Mouse (Mus musculus) kidney, adult 11 months (tissue): ENCODE data around the gene Osgin1.

Source experiments
- DNase-seq: peaks from one replicate; pipeline ENCODE4 v3.0.0; 2022

The Osgin1 gene

DNA sequence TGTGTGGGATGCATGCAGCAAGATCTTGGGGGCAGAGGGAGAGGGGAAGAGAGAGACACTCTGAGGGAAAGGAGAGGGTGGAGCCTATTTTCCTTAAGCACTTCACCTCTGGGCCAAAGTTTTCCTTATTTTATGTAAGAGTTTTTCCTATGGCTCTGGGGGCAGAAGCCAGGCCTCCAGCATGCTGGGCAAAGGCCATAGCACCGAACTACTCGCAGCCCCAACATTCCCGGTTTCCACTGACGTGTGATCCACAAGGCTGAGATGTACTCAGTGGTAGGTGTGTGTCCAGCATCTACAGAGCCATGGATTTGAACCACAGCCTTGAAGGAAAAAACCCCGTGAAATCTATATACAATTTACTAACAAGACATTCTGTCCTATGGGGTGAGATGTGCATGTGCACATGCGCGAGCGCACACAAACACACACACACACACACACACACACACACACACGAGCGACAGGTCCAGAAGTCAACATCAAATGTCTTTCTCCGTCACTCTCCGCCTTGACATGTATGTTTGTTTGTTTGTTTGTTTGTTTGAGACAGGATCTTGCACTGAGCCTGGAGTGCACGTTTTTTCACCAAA lies at the start of gene Osgin1:
Osgin1 (plus strand) TSS at position 543 of the 593 bp plus-strand sequence.
- DNase-seq: no peak

DNA sequence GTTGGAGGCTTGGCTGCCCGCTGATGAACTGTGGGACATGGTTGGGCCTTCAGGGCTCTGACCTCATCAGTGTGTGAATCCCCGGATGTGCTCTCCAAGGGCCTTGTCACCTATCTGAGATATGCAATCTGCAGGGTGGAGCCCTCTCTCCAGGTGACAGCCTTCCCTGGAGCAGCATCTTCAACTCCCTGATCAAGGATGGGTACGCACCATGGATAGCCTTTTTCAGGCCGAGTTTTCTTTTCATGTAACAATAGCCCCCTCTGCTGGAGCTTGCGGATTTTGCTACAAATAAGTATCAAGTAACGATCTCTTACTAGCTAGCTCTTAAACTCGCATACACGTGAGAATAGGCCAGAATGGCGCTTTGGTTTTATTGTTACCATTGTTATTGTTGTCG lies 49.4 kb upstream of the Osgin1 start:
- DNase-seq: peak; percentile 37

DNA sequence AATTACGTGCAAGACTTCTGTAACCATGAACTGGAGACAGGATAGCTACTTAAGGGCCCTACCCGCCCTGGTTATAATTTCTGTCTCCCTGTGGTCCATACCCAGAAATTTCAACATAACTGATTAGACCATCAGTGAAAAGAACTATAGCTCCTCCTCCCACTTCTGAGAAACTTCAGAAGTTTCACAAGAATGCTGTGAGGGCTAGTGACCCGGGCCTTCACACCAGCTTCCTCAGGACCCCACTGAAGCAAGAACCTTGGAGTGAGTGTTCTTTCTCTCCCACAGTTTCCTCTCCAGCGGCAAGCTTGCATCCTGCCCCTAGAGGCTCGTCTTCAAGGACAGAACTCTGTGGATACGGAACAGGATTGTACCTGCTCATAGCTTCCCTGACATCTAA lies 48.1 kb upstream of the Osgin1 start:
- DNase-seq: no peak

DNA sequence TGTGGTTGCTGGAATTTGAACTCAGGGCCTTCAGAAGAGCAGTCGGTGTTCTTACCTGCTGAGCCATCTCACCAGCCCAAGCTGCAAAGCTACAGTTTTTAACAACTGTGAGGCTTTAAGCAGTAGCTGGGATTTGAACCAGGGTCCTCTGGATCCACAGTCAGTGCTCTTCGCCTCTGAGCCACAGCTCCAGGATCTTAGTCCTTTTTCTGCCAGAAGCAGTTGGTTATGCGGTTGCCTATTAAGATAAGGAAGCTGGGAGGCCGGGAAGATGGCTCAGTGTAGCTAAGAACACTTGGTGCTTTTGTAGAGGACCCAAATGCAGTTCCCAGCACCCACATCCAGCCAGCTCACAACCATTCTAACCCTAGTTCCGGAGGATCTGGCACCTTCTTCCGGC lies 46.9 kb upstream of the Osgin1 start:
- no peak for DNase-seq

DNA sequence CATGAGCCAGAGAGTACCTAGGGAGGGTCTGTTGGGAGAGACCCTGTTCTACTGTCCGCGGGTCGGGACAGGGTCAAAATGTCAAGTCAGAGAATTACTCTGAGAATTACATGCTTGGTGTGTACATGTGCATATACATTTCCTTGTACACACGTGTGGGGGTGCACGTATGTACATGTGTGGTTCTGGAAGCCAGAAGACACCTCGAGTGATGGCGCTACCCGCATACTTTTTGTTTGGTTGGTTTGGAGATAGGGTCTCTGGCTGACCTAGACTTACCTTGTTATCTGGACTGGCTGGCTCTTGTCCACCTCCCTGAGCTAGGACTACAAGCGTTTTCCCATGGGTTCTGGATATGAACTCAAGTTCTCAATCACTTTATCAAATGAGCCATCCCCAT lies 39.8 kb upstream of the Osgin1 start:
- DNase-seq: no peak

DNA sequence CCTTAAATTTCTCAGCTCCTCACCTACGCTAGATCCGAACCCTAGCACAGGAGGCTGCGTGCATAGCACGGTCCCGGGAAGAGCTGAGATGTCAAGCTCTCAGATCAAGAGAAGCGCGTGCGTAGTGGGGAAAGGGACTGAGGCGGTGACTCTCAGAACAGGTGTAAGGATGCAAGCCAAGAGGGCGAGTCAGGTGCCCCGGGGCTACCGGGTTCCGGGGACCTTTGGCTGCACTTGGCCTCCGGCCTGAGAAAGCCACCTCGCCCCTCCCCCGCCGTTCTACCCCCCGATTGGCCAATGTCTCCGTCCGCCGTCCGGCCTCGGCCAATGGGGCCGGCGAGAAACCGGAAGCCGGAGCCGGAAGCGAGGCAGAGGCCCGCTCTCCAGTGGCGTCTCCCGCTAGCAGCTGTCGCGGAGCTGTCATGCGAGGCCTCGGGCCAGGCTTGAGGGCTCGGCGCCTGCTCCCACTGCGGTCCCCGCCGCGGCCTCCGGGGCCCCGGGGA lies 39.3 kb upstream of the Osgin1 start, which contains the start of gene Mlycd:
Mlycd (plus strand) TSS at position 355 of the 503 bp plus-strand sequence.
- DNase-seq: peak; percentile 94

DNA sequence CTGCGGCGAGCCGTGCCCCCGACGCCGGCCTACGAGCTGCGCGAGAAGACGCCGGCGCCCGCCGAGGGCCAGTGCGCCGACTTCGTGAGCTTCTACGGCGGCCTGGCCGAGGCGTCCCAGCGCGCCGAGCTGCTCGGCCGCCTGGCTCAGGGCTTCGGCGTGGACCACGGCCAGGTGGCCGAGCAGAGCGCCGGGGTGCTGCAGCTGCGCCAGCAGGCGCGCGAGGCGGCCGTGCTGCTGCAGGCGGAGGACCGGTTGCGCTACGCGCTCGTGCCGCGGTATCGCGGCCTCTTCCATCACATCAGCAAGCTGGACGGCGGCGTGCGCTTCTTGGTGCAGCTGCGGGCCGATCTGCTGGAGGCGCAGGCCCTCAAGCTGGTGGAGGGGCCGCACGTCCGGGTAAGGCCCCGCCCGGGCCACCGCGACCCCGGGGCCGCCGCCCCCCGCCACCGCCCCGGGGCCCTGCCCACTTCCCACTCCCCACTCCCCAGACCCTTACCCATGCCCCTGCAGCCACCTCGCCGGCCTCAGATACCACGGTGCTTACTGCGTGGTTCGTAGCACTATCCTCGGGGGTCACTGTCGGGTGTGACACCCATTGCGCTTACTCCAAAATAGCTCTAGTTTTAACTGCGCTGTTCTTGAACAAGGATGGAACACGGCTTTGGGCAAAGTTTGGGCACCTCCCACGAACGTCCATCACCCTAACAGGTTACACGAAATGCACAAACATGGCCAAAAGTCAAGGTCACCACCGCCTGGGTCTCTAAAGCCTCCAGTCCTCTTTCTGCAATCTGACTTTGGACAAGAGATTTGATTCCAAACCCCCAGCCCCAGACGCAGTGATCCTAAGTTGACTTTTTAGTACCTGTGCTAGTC lies 38.6 kb upstream of the Osgin1 start:
- no peak for DNase-seq

DNA sequence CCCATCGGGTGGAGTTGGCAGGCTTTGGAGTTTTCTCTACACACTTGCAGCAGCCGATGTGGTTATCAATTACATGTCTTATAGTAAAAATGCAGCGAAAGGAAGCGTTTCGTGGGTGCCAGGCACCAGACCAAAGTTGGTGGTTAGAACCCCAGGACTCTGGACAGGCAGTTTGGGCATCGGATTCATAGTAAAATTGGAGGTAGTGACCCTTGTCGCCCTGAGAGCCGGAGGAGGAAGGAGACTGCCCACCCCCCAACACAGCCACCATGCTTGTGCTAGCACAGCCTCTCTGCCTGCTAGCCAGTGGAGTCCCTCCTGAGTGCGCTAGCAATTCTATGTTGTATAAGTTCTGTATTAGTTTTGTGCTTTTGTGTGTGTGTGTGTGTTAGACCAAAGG lies 35.4 kb upstream of the Osgin1 start:
- DNase-seq: no peak

DNA sequence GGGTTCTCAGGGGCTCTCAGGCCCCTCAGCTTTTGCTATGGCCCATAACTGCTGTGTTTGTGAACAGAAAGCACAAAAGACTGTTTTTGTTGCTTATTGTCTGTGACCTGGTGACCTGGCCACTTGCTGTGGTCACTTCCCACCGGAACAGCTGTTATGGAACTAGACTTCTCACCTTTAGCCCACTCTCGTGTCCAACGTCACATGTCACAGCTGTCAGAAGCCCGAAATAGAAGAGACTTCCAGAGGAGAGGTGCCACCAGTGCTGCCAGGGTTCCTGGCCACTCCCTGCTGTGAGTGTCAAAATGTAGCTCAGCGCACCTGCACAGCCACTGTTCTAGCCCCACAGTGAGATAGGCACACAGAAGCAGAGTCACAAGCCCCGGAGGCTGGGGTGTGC lies 34.7 kb upstream of the Osgin1 start:
- DNase-seq: no peak

DNA sequence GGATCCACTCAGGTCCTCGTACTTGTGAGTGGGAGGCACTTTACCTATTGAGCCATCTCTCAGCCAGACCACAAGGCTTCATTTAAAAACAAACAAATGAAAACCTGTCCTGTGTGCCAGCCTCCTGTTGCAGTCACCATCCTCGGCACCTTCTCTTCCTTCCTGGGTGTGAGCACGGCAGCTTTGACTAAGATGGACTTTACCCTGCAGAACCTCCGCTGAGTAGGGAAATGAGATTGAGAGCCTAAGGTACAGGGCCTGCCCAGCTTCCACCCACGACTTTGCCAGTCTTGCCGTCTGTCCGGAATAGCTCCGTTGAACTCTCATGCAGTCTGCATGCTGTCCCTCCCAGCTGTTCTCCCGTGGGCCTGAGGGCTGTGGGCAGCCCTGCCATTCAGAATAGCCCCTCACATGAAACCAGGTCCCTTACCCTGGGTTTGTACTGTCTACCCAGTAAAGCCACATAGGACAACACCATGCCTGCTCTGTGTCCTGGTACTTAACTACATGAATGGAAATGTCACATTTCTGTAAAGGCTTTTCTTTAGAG lies 33.7 kb upstream of the Osgin1 start:
- peak; percentile 59 for DNase-seq

DNA sequence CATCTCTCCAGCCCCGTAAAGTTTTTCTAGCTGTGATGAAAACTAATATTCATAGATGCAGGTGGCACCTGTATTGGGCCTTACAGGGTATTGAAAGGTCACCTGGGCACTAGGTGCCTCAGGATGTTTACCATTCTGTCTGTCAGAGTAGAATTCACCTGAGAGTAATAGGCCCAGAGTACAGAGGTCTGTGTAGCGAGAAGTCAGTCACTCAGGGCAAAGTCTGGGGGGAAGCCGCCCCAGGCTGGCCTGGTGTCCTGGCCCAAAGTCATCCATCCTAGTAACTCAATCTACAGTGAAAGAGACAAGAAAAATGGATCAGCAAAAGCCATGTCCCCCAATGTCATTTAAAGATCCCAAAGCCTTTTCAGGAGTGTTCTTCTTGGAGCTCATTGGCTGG lies 33.0 kb upstream of the Osgin1 start:
- DNase-seq: peak; percentile 43

DNA sequence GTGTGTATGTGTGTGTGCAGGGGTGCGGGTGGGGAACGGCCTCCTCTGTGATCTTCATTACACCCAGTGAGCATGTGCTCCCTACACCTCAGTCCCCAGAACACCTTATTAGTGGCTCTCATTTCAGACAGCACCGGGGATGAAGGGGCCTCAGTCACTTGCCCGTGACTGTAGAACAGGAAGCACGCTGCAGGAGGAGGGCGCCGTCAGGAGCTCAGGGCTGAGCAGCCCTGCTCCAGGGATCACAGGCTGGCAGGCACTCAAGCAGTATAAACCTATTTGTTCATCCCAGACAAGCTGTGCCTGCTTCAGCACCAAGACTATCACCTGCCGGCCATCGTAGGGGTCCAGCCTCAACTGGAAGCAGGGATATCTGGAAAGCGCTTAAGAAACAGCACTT lies 30.0 kb upstream of the Osgin1 start:
- DNase-seq: no peak

DNA sequence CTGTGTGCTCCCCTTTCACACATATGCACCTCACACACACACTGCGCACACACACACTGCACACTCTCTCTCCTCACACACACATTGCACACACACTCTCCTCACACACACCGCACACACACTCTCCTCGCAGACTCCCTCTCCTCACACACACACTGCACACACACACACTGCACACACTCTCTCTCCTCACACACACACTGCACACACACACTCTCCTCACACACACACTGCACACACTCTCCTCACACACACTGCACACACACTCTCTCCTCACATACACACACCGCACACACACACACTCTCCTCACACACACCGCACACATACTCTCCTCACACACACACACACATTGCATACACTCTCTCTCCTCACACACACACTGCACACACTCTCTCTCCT lies 29.3 kb upstream of the Osgin1 start:
- no peak for DNase-seq

DNA sequence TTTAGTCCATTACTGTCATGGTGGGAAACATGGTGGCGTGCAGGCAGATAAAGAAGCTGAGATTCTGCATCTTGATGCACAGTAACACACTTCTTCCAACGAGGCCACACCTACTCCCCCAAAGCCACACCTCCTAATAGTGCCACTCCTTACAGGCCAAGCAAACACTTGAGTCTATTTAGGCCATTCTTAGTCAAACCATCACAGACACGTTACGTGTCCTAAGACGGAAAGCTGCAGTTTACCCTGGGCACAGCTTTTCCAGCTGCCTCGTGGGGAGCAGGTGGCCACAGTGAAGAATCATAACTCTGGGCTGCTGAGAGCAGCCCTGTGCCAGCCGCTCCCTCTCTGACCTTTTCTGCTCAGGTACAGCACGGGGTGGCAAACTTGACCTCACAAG lies 25.6 kb upstream of the Osgin1 start:
- no peak for DNase-seq

DNA sequence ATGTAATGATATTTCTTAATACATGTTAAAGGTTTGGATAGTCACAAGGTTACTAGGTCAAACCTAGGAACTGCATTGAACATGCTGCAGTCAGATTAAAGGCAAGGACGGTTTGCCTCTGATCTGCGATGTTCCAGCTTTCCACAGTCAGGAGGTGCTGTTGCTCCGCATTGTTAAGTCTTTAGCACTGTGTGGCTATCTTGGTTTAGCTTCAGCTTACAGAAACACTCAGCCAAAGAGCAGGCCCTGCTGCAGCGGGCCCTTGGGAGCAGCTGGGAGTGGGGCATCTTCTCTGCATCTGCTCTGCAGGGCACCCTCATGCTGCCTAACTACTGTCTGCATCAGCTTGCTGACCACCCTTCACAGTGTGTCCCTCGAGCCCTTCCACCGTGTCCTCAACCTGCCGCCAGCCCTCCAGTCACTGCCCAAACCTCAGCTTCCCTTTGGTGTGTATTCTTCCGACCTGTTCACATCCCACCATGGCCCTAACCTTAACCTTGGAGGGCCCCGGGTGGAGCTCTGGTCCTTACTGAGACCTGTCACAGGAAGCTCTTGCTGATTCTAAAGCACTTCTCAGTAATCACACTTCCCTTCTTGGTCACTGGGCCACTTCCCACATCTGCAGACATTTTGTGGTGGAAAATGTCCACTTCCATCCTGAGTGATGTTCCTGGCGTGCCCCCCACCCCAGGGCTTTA lies 21.7 kb upstream of the Osgin1 start:
- DNase-seq: no peak

DNA sequence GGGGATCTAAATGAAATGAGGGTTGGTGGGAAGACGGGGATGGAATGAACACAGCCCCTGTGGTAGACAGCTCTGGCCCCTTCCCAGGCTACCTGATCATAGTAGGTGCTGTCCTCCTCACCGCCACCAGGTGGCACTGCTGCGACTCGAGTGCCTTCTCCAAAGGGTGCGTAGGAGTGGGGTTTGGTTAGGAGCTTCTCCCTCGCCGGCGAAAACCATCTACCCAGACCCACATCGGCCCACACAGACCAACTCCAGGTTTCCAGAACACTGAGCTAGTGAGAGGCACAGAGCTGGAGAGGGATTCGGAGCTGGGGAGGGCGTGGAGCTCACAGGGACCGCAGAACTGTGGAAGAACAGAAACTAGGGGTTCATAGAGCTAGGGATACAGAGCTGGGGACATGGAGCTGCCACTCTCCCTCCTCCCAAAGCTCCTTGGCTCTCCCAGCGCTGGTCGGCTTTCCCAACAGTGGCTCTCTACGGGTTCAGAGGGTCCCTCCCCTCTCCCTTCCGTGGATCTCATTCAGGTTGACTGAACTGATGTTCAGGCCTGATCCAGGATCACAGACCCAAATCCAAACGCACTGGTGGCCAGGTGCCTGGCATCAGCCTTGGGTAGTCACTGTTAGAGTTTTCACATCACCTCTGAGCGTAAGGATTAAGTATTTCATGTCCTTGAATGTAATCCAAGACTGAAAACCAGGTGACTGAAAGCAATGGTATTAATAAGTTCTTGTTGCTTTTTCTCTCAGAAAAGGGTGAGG lies 21.0 kb upstream of the Osgin1 start:
- peak; percentile 53 for DNase-seq

DNA sequence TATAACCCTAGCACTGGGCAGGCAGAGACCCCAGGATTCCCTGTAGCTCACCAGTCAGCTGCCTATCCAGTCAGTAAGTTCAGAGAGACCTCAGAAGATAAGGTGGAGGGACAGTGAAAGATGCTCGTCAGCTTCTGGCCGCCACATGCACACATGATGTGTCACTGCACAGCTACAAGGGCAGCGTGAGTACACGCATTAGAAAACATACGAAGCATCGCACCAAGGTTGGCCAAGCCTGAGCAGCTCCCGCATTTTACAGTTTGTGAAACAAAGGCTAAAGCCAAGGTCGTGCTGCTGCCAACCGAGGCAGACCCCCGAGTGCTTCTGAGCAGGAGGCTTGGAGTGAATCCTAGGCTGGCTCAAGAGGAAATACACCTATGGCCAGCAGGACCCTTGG lies 20.3 kb upstream of the Osgin1 start:
- DNase-seq: no peak

DNA sequence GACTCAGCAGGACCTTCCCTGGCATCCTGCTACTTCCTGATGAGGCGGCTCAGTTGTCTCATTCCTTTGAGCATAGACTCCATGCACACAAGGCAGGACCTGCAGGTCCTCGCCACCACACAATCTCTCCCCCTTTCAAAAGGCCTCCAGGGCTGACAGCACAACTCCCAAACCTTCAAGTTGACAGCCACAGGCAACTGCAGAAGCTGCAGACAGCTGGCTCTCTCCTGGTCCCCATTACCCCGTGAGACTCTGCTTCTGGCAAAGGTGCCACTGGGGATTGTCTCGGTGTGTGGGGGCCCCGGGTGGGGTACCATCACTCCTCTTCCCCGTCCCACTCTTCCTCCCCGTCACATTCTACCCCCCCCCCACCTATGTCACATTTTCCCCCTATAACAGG lies 13.6 kb upstream of the Osgin1 start:
- no peak for DNase-seq

DNA sequence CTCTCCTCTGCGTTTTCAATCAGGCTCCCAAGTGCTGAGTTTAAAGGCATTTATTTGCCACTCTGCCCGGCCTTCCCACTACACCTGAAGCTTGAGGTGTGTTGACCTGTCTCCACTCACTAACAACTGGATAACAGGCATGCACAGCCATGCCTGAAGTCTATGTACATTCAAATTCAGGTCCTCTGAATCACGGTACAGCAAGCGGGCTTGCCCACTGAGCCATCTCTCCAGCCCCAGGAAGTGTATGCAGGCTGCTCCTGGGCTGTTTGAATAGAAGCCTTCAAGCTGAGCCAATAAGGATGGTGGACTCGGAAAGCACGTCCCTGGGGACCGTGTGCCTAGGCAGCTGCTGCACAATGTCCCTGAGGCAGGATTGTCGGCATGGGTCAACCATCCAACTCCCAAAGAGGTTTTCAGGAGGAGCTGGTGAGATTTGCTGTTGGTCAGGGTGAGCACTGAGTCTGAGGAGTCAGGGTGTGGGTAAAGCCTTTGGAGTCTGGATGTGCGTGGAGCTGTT lies 12.3 kb upstream of the Osgin1 start:
- DNase-seq: no peak

DNA sequence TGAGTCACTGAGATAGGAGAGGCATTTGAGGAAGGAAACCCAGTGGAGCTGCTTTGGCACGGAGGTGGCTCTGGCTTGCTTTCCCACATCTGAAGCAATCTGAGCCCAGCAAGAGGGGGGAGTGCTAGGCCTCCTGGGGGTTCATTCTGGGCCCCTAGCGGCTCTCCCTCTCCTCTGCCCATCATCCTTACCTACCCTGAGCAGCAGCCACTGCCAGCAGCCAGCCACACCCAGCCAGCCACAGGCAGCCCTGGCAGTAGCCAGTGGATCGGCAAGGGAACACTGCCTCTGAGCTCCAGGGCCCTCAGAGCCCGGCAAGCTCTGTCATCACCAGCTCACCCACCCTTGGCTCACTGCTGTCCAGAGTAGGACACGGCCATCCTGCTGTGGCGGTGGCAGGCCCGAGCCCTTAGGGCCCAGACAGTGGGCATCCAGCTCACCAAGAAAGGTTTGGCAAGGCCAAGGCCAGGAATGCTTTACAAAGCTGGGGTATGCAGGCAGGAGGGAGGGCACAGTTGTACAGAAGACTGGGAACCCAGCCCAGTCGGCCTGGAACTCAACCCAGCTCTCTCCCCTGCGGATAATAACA lies 11.7 kb upstream of the Osgin1 start:
- peak; percentile 61 for DNase-seq

DNA sequence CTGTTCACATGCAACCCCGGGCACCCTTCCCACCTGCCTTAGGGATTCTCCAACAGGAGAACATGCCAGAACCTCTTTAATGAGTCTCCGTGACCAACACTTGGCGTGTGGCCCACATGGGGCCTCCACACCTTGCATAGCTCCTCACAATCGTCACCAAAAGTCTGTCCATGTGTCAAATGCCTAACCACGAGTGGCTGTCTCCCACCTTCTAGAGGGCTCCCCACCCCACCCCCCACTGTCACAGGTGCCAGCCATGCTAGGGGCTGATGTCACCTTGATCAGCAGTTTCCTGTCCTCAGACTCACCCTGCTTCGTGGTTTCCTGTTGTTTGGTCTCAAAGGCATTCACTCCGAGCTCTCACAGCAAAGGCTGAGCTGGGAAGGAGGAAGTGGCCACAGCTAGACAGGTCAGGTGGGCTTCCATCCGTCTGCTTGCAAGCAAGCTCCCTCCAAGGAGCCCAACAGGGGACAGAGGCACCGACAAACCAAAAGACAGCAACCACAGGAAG lies 10.2 kb upstream of the Osgin1 start:
- DNase-seq: peak; percentile 81
